Mouse (Mus musculus) MEL (cell line): ENCODE data around the gene Mecp2.
A peak's percentile ranks its signal among the peaks of the same experiment; 100 is the strongest.

Experiments
- CHD1 ChIP-seq: IDR thresholded peaks from 2 replicates; pipeline ENCODE4 v1.6.1; 2012; ENCODE audit warnings: low read depth, mild to moderate bottlenecking, inconsistent platforms, low read length, improper control_type of control experiment
- CHD2 ChIP-seq: IDR thresholded peaks from 2 replicates; pipeline ENCODE4 v1.6.1; 2011; ENCODE audit warnings: low read length, improper control_type of control experiment
- CTCF ChIP-seq, 3 experiments: IDR thresholded peaks in 2 of 3; conservative IDR thresholded peaks in 1 of 3; 2 replicates each; pipeline ENCODE4 v1.5.1; 2011 to 2012; ENCODE audit warnings: low read length in 3 of 3, low read depth in 2 of 3, mild to moderate bottlenecking in 2 of 3, improper control_type of control experiment in 1 of 3, inconsistent platforms in 1 of 3, mixed read lengths in 1 of 3, moderate library complexity in 1 of 3; ENCODE audit not compliant: control insufficient read depth in 1 of 3, insufficient read depth in 1 of 3, poor library complexity in 1 of 3, severe bottlenecking in 1 of 3
- ELF1 ChIP-seq: IDR thresholded peaks from 2 replicates; pipeline ENCODE4 v1.6.1; 2014; ENCODE audit warnings: low read depth, mild to moderate bottlenecking, inconsistent platforms, low read length, improper control_type of control experiment, moderate library complexity
- MAFK ChIP-seq: IDR thresholded peaks from 2 replicates; pipeline ENCODE4 v1.6.1; 2011; ENCODE audit warnings: low read depth, mild to moderate bottlenecking, low read length, improper control_type of control experiment, borderline replicate concordance
- MAX ChIP-seq: IDR thresholded peaks from 2 replicates; pipeline ENCODE4 v1.6.1; 2011; ENCODE audit warnings: low read length, improper control_type of control experiment
- MAZ ChIP-seq: IDR thresholded peaks from 2 replicates; pipeline ENCODE4 v1.6.1; 2012; ENCODE audit warnings: low read depth, mild to moderate bottlenecking, inconsistent platforms, low read length, improper control_type of control experiment
- MYC ChIP-seq: IDR thresholded peaks from 2 replicates; pipeline ENCODE4 v1.6.1; 2011; ENCODE audit warnings: low read depth, mild to moderate bottlenecking, low read length, improper control_type of control experiment, moderate library complexity
- POLR2A ChIP-seq, 2 experiments: IDR thresholded peaks; 2 replicates each; pipeline ENCODE4 v1.6.1; 2011 to 2012; ENCODE audit warnings: low read length in 2 of 2, mild to moderate bottlenecking in 2 of 2, control low read depth in 1 of 2, improper control_type of control experiment in 1 of 2, low read depth in 1 of 2, moderate library complexity in 1 of 2; ENCODE audit not compliant: control insufficient read depth in 1 of 2, insufficient read depth in 1 of 2, poor library complexity in 1 of 2
- SMC3 ChIP-seq: IDR thresholded peaks from 2 replicates; pipeline ENCODE4 v1.6.1; 2011; ENCODE audit warnings: low read depth, low read length, improper control_type of control experiment
- TBP ChIP-seq: IDR thresholded peaks from 2 replicates; pipeline ENCODE4 v1.8.0; 2011; ENCODE audit warnings: low read depth, low read length, improper control_type of control experiment
- USF2 ChIP-seq, 2 experiments: IDR thresholded peaks; 2 replicates each; pipeline ENCODE4 v1.6.1; 2011 to 2012; ENCODE audit warnings: improper control_type of control experiment in 2 of 2, low read length in 2 of 2, borderline replicate concordance in 1 of 2, inconsistent platforms in 1 of 2, low read depth in 1 of 2, mild to moderate bottlenecking in 1 of 2; ENCODE audit not compliant: insufficient read depth in 1 of 2
- ZC3H11A ChIP-seq: IDR thresholded peaks from 2 replicates; pipeline ENCODE4 v1.6.1; 2012; ENCODE audit warnings: low read depth, mild to moderate bottlenecking, inconsistent platforms, low read length, improper control_type of control experiment

DNA sequence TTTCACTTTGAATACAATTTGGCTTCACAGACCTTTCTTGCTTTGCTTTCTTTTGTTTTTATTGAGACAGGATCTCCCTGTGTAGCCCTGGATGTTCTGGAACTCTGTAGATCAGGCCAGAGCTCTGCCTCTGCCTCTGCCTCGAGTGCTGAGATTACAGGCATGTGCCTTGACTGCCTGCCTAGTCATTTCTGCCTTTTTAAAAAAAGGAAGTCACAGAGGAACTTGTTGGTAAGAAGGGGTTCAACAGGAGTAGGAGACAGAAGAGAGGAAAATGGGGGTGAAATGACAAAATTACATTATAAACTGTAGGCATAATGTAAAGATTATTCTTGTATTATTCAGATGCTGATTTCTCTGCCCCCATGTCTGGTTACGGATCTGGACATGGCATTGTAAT is 131.5 kb downstream of the Mecp2 start:
- no peak for TF ChIP-seq CTCF (IDR thresholded peaks at IDR 0.05 in 2 of 3, conservative IDR thresholded peaks at IDR 0.05 in 1 of 3; ENCODE audit: control insufficient read depth in 1 of 3, insufficient read depth in 1 of 3, low read depth in 2 of 3, low read length in 3 of 3, poor library complexity in 1 of 3, severe bottlenecking in 1 of 3)
- no peak for TF ChIP-seq CHD2
- TF ChIP-seq MAFK = no peak
- TF ChIP-seq ELF1 = no peak
- TF ChIP-seq ZC3H11A = no peak
- TF ChIP-seq SMC3 = no peak
- TF ChIP-seq MAX = peak; percentile 42
- TF ChIP-seq CHD1 = no peak
- TF ChIP-seq MAZ = no peak
- no peak for TF ChIP-seq POLR2A (IDR thresholded peaks at IDR 0.05; ENCODE audit: control insufficient read depth in 1 of 2, insufficient read depth in 1 of 2, low read depth in 1 of 2, low read length in 2 of 2, poor library complexity in 1 of 2)
- TF ChIP-seq USF2 (IDR thresholded peaks at IDR 0.05; ENCODE audit: borderline replicate concordance in 1 of 2, insufficient read depth in 1 of 2, low read depth in 1 of 2, low read length in 2 of 2) = no peak
- no peak for TF ChIP-seq MYC
- peak; percentile 88 for TF ChIP-seq TBP
